Mouse (Mus musculus) ovary, adult 10 weeks (tissue): ENCODE measurements around the gene Suclg1. TPM values are rescaled to one million over a fixed set of nuclear protein-coding genes. Genes with fewer than 3 reads are reported as not detected.

Source experiments
- polyA plus RNA-seq: library from polyadenylated mRNA; stranded (reverse); fragments of 350-450 nt; fragmentation: Illumina TruSeq; extraction: RNeasy Lipid Tissue Mini Kit (QIAGEN cat#74804); gene quantifications from one replicate; pipeline ENCODE4 v1.2.3, GENCODE M21; 2014

Gene Suclg1
- polyA plus RNA-seq: 63.2 TPM

GRCm38 (mm10) chr6:73248237-73249048, at the start of gene Suclg1:
Gene Suclg1 (plus strand): TSS chr6:73248382.

GRCm38 (mm10) chr6:73221189-73221957, 26.8 kb upstream of the Suclg1 start, which contains the start of gene Dnah6:
Gene Dnah6 (minus strand): TSS chr6:73221651.

Other genes with a start within 250 kb of the Suclg1 start
- 4.8 TPM for gene Dnah6, start 26.7 kb upstream of the Suclg1 start, polyA plus RNA-seq
- not detected for gene 4931417E11Rik, start 221.3 kb downstream of the Suclg1 start, polyA plus RNA-seq